ENCODE assay signal across 25 mouse cellular contexts in the genomic region with DNA sequence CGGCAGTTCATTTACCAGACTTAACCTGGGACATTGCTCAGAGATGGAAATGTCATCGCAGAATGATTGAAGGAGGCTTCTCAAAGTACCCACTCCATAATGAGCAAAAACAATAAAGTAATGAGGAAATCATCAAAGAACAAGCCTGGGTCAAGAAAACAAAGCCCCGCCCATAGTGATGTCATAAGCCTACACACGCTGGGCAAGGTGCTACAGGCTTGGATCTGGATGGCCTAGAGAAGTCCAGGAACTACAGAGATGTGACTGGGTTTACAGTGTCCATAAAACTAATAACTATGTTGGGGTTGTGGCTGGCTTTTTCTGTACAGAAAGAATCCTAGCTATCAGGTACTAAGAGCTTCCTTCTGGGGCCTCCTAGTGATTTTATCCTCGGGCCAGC. TPM values are rescaled to one million over a fixed set of nuclear protein-coding genes. Genes with fewer than 3 reads are reported as not detected.
DNase-seq lines count a peak whose midpoint lies in the region; ATAC-seq and TF ChIP-seq lines count a peak whose summit lies in the region.
"Had no signal": no experiment of that assay in that cellular context is flagged by ENCODE, and none has a peak within 500 bp of the region (broad histone marks: within the 10 kb centered on the region; RNA-seq: fewer than 3 reads in every experiment).

No protein-coding gene starts in this region.

- TF ChIP-seq EP300 in heart, adult 2 months (IDR thresholded peaks at IDR 0.05; ENCODE audit: insufficient read depth, low read depth, low read length), result no peak

- H3K4me3 ChIP-seq in intestine, embryonic 15.5 days (replicated peaks), result no peak overlapping the region
- H3K4me3 ChIP-seq in intestine, embryonic 16.5 days (ENCODE audit: low read length), result no peak overlapping the region
- H3K4me3 ChIP-seq in intestine, postnatal 0 days (ENCODE audit: low read depth, low read length), result no peak overlapping the region
- H3K4me3 ChIP-seq in hindbrain, embryonic 14.5 days (replicated peaks; ENCODE audit: low read length), result no peak overlapping the region
- no peak overlapping the region for H3K4me3 ChIP-seq in heart, adult 2 months

- no peak overlapping the region for H3K9ac ChIP-seq in intestine, embryonic 15.5 days
- no peak overlapping the region for H3K9ac ChIP-seq in intestine, embryonic 16.5 days (ENCODE audit: low read depth, low read length)
- no peak overlapping the region for H3K9ac ChIP-seq in intestine, postnatal 0 days (ENCODE audit: low read depth, low read length)
- H3K9ac ChIP-seq in hindbrain, embryonic 14.5 days, result no peak overlapping the region
- H3K9ac ChIP-seq in heart, adult 2 months (ENCODE audit: low read depth, low read length), result no peak overlapping the region

- H3K4me1 ChIP-seq in intestine, embryonic 15.5 days (replicated peaks), result no peaks in the 10 kb centered on the region
- H3K4me1 ChIP-seq in intestine, embryonic 16.5 days (ENCODE audit: control insufficient read depth, insufficient read depth, low read length), result no peaks in the 10 kb centered on the region
- H3K4me1 ChIP-seq in intestine, postnatal 0 days (replicated peaks; ENCODE audit: control insufficient read depth, insufficient read depth, low read length), result no peaks in the 10 kb centered on the region
- H3K4me1 ChIP-seq in hindbrain, embryonic 14.5 days (replicated peaks; ENCODE audit: control insufficient read depth, insufficient read depth, low read length), result no peaks in the 10 kb centered on the region
- no peaks in the 10 kb centered on the region for H3K4me1 ChIP-seq in heart, adult 2 months (ENCODE audit: control insufficient read depth, insufficient read depth, low read length)

- DNase-seq in large intestine, adult 2 months (ENCODE audit: low read depth, low spot score), result peak; percentile 79
- DNase-seq in hindbrain, embryonic 14.5 days (ENCODE audit: low spot score), result no peak
- DNase-seq in spleen, adult 18-20 months, result no peak
- DNase-seq in heart, adult 2 months, result no peak
- DNase-seq in frontal cortex, postnatal 36 days (ENCODE audit: low spot score in 2 of 2), result no peak
- DNase-seq: adrenal gland, adult 2 months; adrenal gland, adult 8-10 months; adrenal gland, postnatal 10 days; adrenal gland, postnatal 14 days; adrenal gland, postnatal 25 days; adrenal gland, postnatal 36 days; B cell, adult 2 months; cerebellum, adult 11 months; cerebellum, adult 11-12 months had no signal

- H3K27me3 ChIP-seq in intestine, embryonic 15.5 days (replicated peaks), result no peaks in the 10 kb centered on the region
- no peaks in the 10 kb centered on the region for H3K27me3 ChIP-seq in intestine, embryonic 16.5 days (replicated peaks; ENCODE audit: control insufficient read depth, insufficient read depth, low read length)
- no peaks in the 10 kb centered on the region for H3K27me3 ChIP-seq in intestine, postnatal 0 days (replicated peaks; ENCODE audit: control insufficient read depth, insufficient read depth, low read length)
- no peaks in the 10 kb centered on the region for H3K27me3 ChIP-seq in hindbrain, embryonic 14.5 days (ENCODE audit: control insufficient read depth, insufficient read depth, low read length)
- H3K27me3 ChIP-seq in heart, adult 2 months (ENCODE audit: control insufficient read depth, insufficient read depth, low read length), result no peaks in the 10 kb centered on the region
- H3K27me3 ChIP-seq: CH12.LX had no signal

- intact Hi-C loops in heart, adult 2 months (cut with DNase I), result no loop called here

- TF ChIP-seq POLR2A in heart, adult 2 months (IDR thresholded peaks at IDR 0.05; ENCODE audit: insufficient read depth, low read depth, low read length), result no peak

- no peaks in the 10 kb centered on the region for H3K36me3 ChIP-seq in intestine, embryonic 15.5 days
- H3K36me3 ChIP-seq in intestine, embryonic 16.5 days (ENCODE audit: control insufficient read depth, insufficient read depth, low read length), result no peaks in the 10 kb centered on the region
- no peaks in the 10 kb centered on the region for H3K36me3 ChIP-seq in intestine, postnatal 0 days (ENCODE audit: control insufficient read depth, insufficient read depth)
- no peaks in the 10 kb centered on the region for H3K36me3 ChIP-seq in hindbrain, embryonic 14.5 days (replicated peaks; ENCODE audit: control insufficient read depth, insufficient read depth)
- H3K36me3 ChIP-seq in heart, adult 2 months (ENCODE audit: control insufficient read depth, insufficient read depth, low read length), result no peaks in the 10 kb centered on the region
- H3K36me3 ChIP-seq: G1E had no signal

- H3K27ac ChIP-seq in intestine, embryonic 15.5 days, result no peak overlapping the region
- H3K27ac ChIP-seq in intestine, embryonic 16.5 days (ENCODE audit: low read length), result no peak overlapping the region
- H3K27ac ChIP-seq in intestine, postnatal 0 days (ENCODE audit: low read depth, low read length), result no peak overlapping the region
- H3K27ac ChIP-seq in hindbrain, embryonic 14.5 days, result no peak overlapping the region
- no peak overlapping the region for H3K27ac ChIP-seq in heart, adult 2 months

- 86% methylated on average over 5 of the region's 5 CpGs for WGBS in intestine, embryonic 15.5 days
- 87% methylated on average over 5 of the region's 5 CpGs for WGBS in intestine, embryonic 16.5 days
- whole genome bisulfite sequencing in intestine, postnatal 0 days, result 71% methylated on average over 5 of the region's 5 CpGs
- 44% methylated on average over 5 of the region's 5 CpGs for WGBS in large intestine, adult 2 months
- WGBS in hindbrain, embryonic 14.5 days, result 95% methylated on average over 5 of the region's 5 CpGs
- 91% methylated on average over 5 of the region's 5 CpGs for WGBS in heart, adult 2 months

- H3K79me2 ChIP-seq in heart, adult 2 months (replicated peaks; ENCODE audit: control insufficient read depth, insufficient read depth, low read length), result no peaks in the 10 kb centered on the region

- H3K4me2 ChIP-seq in intestine, embryonic 15.5 days (replicated peaks), result no peak overlapping the region
- no peak overlapping the region for H3K4me2 ChIP-seq in intestine, embryonic 16.5 days (ENCODE audit: low read depth, low read length)
- no peak overlapping the region for H3K4me2 ChIP-seq in intestine, postnatal 0 days (replicated peaks; ENCODE audit: low read depth)
- no peak overlapping the region for H3K4me2 ChIP-seq in hindbrain, embryonic 14.5 days (replicated peaks)

- H3K9me3 ChIP-seq in intestine, embryonic 15.5 days, result no peaks in the 10 kb centered on the region
- no peaks in the 10 kb centered on the region for H3K9me3 ChIP-seq in intestine, embryonic 16.5 days (ENCODE audit: control insufficient read depth, low read length)
- no peaks in the 10 kb centered on the region for H3K9me3 ChIP-seq in intestine, postnatal 0 days (ENCODE audit: control insufficient read depth)
- no peaks in the 10 kb centered on the region for H3K9me3 ChIP-seq in hindbrain, embryonic 14.5 days (ENCODE audit: control insufficient read depth, low read length)
- H3K9me3 ChIP-seq: G1E had no signal

- peak; percentile 78 for ATAC-seq in intestine, embryonic 15.5 days
- ATAC-seq in intestine, embryonic 16.5 days, result peak; percentile 84
- peak; percentile 64; the same call in 1 of the 2 replicates for ATAC-seq in intestine, postnatal 0 days
- no peak for ATAC-seq in hindbrain, embryonic 14.5 days (ENCODE audit: low FRiP score)
- ATAC-seq: activated CD4-positive, CD25-positive, alpha-beta regulatory T cell, adult 4 months; CD4-positive, CD25-positive, alpha-beta regulatory T cell, adult 4 months; Patski had no signal

- TF ChIP-seq CTCF in intestine, postnatal 0 days (IDR thresholded peaks at IDR 0.05; ENCODE audit: low read depth), result no peak
- TF ChIP-seq CTCF in heart, adult 2 months (IDR thresholded peaks at IDR 0.05), result no peak

RNA-seq across cellular contexts. Expression of a gene that starts 41.6 kb away (rescaled TPM):
- 0.04 TPM in 1 of 2 replicates, not detected in the other for polyA plus RNA-seq in intestine, embryonic 15.5 days (2015; fragmentation: Nextera tagmentation; extraction: Ambion mirVana)
- polyA plus RNA-seq in intestine, embryonic 16.5 days (2015; fragmentation: Nextera tagmentation; extraction: Ambion mirVana), result not detected in 2 replicates
- polyA plus RNA-seq in intestine, postnatal 0 days (2015; fragmentation: Nextera tagmentation; extraction: Ambion mirVana), result 0.03 TPM in 1 of 2 replicates, not detected in the other
- 0.07 TPM in 1 of 2 replicates, not detected in the other for polyA plus RNA-seq in large intestine, adult 2 months (2012; rRNA removed)
- polyA plus RNA-seq in hindbrain, embryonic 14.5 days (2014; fragmentation: Nextera tagmentation; extraction: Ambion mirVana), result 0.04 and 0.08 TPM in 2 replicates
- 1 to 10 TPM; 3.2 to 5.2 TPM for total RNA-seq in heart, adult 2 months (2021)
- 0.68 and 1.8 TPM in 2 replicates for polyA plus RNA-seq in heart, adult 2 months (2012; rRNA removed)
- total RNA-seq: adrenal gland, adult 18-20 months; adrenal gland, adult 2 months; adrenal gland, adult 8-10 months; adrenal gland, postnatal 14 days; adrenal gland, postnatal 25 days; adrenal gland, postnatal 36 days; MEL had no signal
- polyA plus RNA-seq: adrenal gland, adult 2 months; C2C12; CD4-positive, CD25-positive, alpha-beta regulatory T cell, adult 4 months; G1E; Patski had no signal
